Mouse (Mus musculus) stomach, postnatal 0 days (tissue): ENCODE measurements around the gene Hint1.

Source experiments
- CTCF ChIP-seq: IDR thresholded peaks from 2 replicates; pipeline ENCODE4 v1.5.1; 2016; ENCODE audit warnings: antibody characterized with exemption, low read depth, mild to moderate bottlenecking, moderate library complexity
- EP300 ChIP-seq: optimal IDR thresholded peaks from 2 replicates; pipeline ENCODE3; 2016; ENCODE audit warnings: antibody characterized with exemption

DNA sequence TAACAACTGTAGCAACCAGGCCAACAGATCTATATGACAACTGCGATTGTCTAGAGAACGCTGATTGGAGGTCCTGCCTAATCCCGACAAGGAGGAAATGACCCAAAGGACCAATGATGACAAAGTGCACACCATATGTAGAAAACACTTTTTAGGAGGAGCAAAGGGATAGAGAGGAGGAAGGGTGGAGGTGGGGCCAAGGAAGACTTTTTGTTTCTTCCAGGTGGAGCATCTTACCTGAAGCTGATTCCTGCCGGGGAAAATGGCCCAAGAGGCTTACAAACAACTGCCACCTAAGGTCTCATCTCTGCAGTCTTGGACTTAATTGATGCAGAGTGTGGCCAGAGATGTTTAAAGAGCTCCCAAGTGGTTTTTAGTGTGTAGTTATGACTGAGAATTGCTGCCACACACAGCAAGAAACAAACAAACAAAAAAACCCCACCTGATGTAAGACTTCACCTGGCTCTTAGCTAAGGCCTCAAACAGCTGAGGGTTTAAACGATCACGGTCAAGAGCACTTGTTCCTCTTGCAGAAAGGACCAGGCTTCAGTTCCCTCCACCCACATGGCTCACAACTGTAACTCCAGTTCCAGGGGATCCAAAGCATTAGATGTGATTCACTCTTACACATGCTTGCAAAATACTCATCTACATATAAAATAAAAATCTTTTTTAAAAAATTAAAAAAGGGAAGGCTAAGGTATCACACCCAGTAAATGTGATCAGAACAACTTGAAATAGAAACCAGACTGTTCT lies 675 bp upstream of the Hint1 start:
- TF ChIP-seq CTCF: no peak
- no peak for TF ChIP-seq EP300
